Mouse (Mus musculus) embryo, embryonic 10 days (tissue): ENCODE results near the gene Kcnmb1.

ENCODE experiments used
- DNase-seq: peaks from one replicate; pipeline ENCODE4 v3.0.0-alpha.2; 2015; ENCODE audit warnings: low spot score

Kcnmb1 gene

GRCm38 (mm10) chr11:33962688-33963407, at the start of gene Kcnmb1:
Gene Kcnmb1, plus strand, starts transcription at chr11:33963013.
- peak; percentile 18 for DNase-seq

- no peak for DNase-seq
Measured at GRCm38 (mm10) chr11:33913061-33913460, 49.8 kb upstream of the Kcnmb1 start.

GRCm38 (mm10) chr11:33914216-33914615, 48.6 kb upstream of the Kcnmb1 start:
- DNase-seq, result no peak

GRCm38 (mm10) chr11:33917574-33917973, 45.2 kb upstream of the Kcnmb1 start:
- DNase-seq, result peak; percentile 70

- no peak for DNase-seq
Measured at GRCm38 (mm10) chr11:33918424-33918823, 44.4 kb upstream of the Kcnmb1 start.

GRCm38 (mm10) chr11:33919826-33920225, 43.0 kb upstream of the Kcnmb1 start:
- no peak for DNase-seq

GRCm38 (mm10) chr11:33921451-33921850, 41.4 kb upstream of the Kcnmb1 start:
- DNase-seq, result no peak

GRCm38 (mm10) chr11:33923031-33923430, 39.8 kb upstream of the Kcnmb1 start:
- peak; percentile 53 for DNase-seq

GRCm38 (mm10) chr11:33925778-33926177, 37.0 kb upstream of the Kcnmb1 start:
- DNase-seq, result no peak

- DNase-seq, result no peak
Measured at GRCm38 (mm10) chr11:33926551-33926950, 36.3 kb upstream of the Kcnmb1 start.

- DNase-seq, result no peak
Measured at GRCm38 (mm10) chr11:33927321-33927720, 35.5 kb upstream of the Kcnmb1 start.

GRCm38 (mm10) chr11:33927836-33928235, 35.0 kb upstream of the Kcnmb1 start:
- DNase-seq, result no peak

GRCm38 (mm10) chr11:33928658-33929057, 34.2 kb upstream of the Kcnmb1 start:
- peak; percentile 84 for DNase-seq

GRCm38 (mm10) chr11:33929412-33929811, 33.4 kb upstream of the Kcnmb1 start:
- no peak for DNase-seq

- DNase-seq, result peak; percentile 24
Measured at GRCm38 (mm10) chr11:33931836-33932385, 30.9 kb upstream of the Kcnmb1 start.

- DNase-seq, result no peak
Measured at GRCm38 (mm10) chr11:33932386-33933111, 30.3 kb upstream of the Kcnmb1 start.

- no peak for DNase-seq
Measured at GRCm38 (mm10) chr11:33934286-33934685, 28.5 kb upstream of the Kcnmb1 start.

GRCm38 (mm10) chr11:33937641-33938040, 25.2 kb upstream of the Kcnmb1 start:
- DNase-seq, result no peak

- no peak for DNase-seq
Measured at GRCm38 (mm10) chr11:33938561-33939274, 24.1 kb upstream of the Kcnmb1 start.

- DNase-seq, result no peak
Measured at GRCm38 (mm10) chr11:33939456-33940113, 23.2 kb upstream of the Kcnmb1 start.

GRCm38 (mm10) chr11:33943565-33943964, 19.2 kb upstream of the Kcnmb1 start:
- DNase-seq, result no peak
